Mouse (Mus musculus): Measurements from ENCODE around the gene Htra3. TPM values are rescaled to one million over a fixed set of nuclear protein-coding genes. Genes with fewer than 3 reads are reported as not detected.
A peak's percentile ranks its signal among the peaks of the same experiment; 100 is the strongest.

The Htra3 gene
- 2.3 and 2.6 TPM in 2 replicates for polyA plus RNA-seq (2015; fragmentation: Nextera tagmentation; extraction: Ambion mirVana)

- DNase-seq (peak; percentile 22), ATAC-seq (no peak)
- 11% methylated on average over 35 of the region's 42 CpGs for WGBS (ENCODE audit: insufficient replicate concordance)
- H3K9me3 ChIP-seq (ENCODE audit: low read length), result no peaks in the 10 kb centered on the region
- H3K4me1 ChIP-seq (ENCODE audit: insufficient read depth), result no peaks in the 10 kb centered on the region
- H3K27me3 ChIP-seq (ENCODE audit: insufficient read depth, low read length), result peaks cover 34% of the 10 kb centered on the region
- peak within 1 kb of the TSS; percentile 32; the same call in 1 of the 2 replicates for H3K4me3 ChIP-seq (ENCODE audit: low read depth, low read length)
- H3K4me2 ChIP-seq (ENCODE audit: low read depth, low read length), result peak within 1 kb of the TSS; percentile 45
- H3K36me3 ChIP-seq (replicated peaks; ENCODE audit: insufficient read depth, low read length), result no peaks in the 10 kb centered on the region
- no peak within 1 kb of the TSS for H3K27ac ChIP-seq (ENCODE audit: low read depth)
- H3K9ac ChIP-seq (replicated peaks), result no peak within 1 kb of the TSS
- TF ChIP-seq CTCF (IDR thresholded peaks at IDR 0.05; ENCODE audit: low read depth) (no peak), EP300 (IDR thresholded peaks at IDR 0.05; ENCODE audit: low read depth) (no peak)
Observed at GRCm38 (mm10) chr5:35679256-35680155, at the start of gene Htra3. Gene Htra3, minus strand, starts transcription at chr5:35679782.

GRCm38 (mm10) chr5:35728957-35729460 lies 49.4 kb upstream of the Htra3 start:
- Histone ChIP-seq H3K27me3 (ENCODE audit: insufficient read depth, low read length) (no peaks in the 10 kb centered on the region), H3K9ac (replicated peaks) (peak overlapping the region; percentile 59), H3K36me3 (replicated peaks; ENCODE audit: insufficient read depth, low read length) (no peaks in the 10 kb centered on the region), H3K9me3 (ENCODE audit: low read length) (no peaks in the 10 kb centered on the region), H3K4me1 (ENCODE audit: insufficient read depth) (peaks cover 27% of the 10 kb centered on the region), H3K27ac (ENCODE audit: low read depth) (peak overlapping the region; percentile 89), H3K4me3 (ENCODE audit: low read depth, low read length) (peak overlapping the region; percentile 42), H3K4me2 (ENCODE audit: low read depth, low read length) (peak overlapping the region; percentile 65)
- TF ChIP-seq EP300 (IDR thresholded peaks at IDR 0.05; ENCODE audit: low read depth), result no peak; the same call in 1 of the 2 replicates
- TF ChIP-seq CTCF (IDR thresholded peaks at IDR 0.05; ENCODE audit: low read depth), result 0 out of 2 replicates have a peak, but pooled peaks have one; percentile 23
- 7% methylated on average over 11 of the region's 11 CpGs for WGBS (ENCODE audit: insufficient replicate concordance)
- DNase-seq (peak; percentile 77), ATAC-seq (peak; percentile 79)

- WGBS (ENCODE audit: insufficient replicate concordance), result 42% methylated on average over 12 of the region's 12 CpGs
- Histone ChIP-seq H3K4me1 (ENCODE audit: insufficient read depth) (peaks cover 24% of the 10 kb centered on the region), H3K9ac (replicated peaks) (peak overlapping the region; percentile 59), H3K27me3 (ENCODE audit: insufficient read depth, low read length) (no peaks in the 10 kb centered on the region), H3K27ac (ENCODE audit: low read depth) (peak overlapping the region; percentile 89), H3K9me3 (ENCODE audit: low read length) (no peaks in the 10 kb centered on the region), H3K36me3 (replicated peaks; ENCODE audit: insufficient read depth, low read length) (0 out of 2 replicates have a peak, but pooled peaks cover 2% of the 10 kb centered on the region), H3K4me2 (ENCODE audit: low read depth, low read length) (peak overlapping the region; percentile 65), H3K4me3 (ENCODE audit: low read depth, low read length) (peak overlapping the region; percentile 42)
- TF ChIP-seq EP300 (IDR thresholded peaks at IDR 0.05; ENCODE audit: low read depth), result no peak
- TF ChIP-seq CTCF (IDR thresholded peaks at IDR 0.05; ENCODE audit: low read depth), result no peak
- DNase-seq (no peak), ATAC-seq (peak; percentile 33; the same call in 1 of the 2 replicates)
Observed at GRCm38 (mm10) chr5:35728344-35728956, 48.9 kb upstream of the Htra3 start.

- peak overlapping the region; percentile 65 for H3K4me2 ChIP-seq (ENCODE audit: low read depth, low read length)
- H3K9me3 ChIP-seq (ENCODE audit: low read length), result no peaks in the 10 kb centered on the region
- no peak for ATAC-seq
- no peaks in the 10 kb centered on the region for H3K27me3 ChIP-seq (ENCODE audit: insufficient read depth, low read length)
- H3K9ac ChIP-seq (replicated peaks), result no peak overlapping the region
- peak overlapping the region; percentile 42; the same call in 1 of the 2 replicates for H3K4me3 ChIP-seq (ENCODE audit: low read depth, low read length)
- no peak overlapping the region for H3K27ac ChIP-seq (ENCODE audit: low read depth)
- TF ChIP-seq EP300 (IDR thresholded peaks at IDR 0.05; ENCODE audit: low read depth) (no peak), CTCF (IDR thresholded peaks at IDR 0.05; ENCODE audit: low read depth) (peak; percentile 39)
- 0 out of 2 replicates have a peak, but pooled peaks cover 5% of the 10 kb centered on the region for H3K36me3 ChIP-seq (replicated peaks; ENCODE audit: insufficient read depth, low read length)
- 82% methylated on average over 5 of the region's 5 CpGs for WGBS (ENCODE audit: insufficient replicate concordance)
- H3K4me1 ChIP-seq (ENCODE audit: insufficient read depth), result peaks cover 24% of the 10 kb centered on the region
- DNase-seq, result no peak
Observed at GRCm38 (mm10) chr5:35727447-35727846, 47.9 kb upstream of the Htra3 start.

- Histone ChIP-seq H3K9me3 (ENCODE audit: low read length) (no peaks in the 10 kb centered on the region), H3K27me3 (ENCODE audit: insufficient read depth, low read length) (no peaks in the 10 kb centered on the region), H3K4me2 (ENCODE audit: low read depth, low read length) (peak overlapping the region; percentile 9; the same call in 1 of the 2 replicates), H3K9ac (replicated peaks) (no peak overlapping the region), H3K4me3 (ENCODE audit: low read depth, low read length) (no peak overlapping the region), H3K4me1 (ENCODE audit: insufficient read depth) (peaks cover 24% of the 10 kb centered on the region), H3K36me3 (replicated peaks; ENCODE audit: insufficient read depth, low read length) (peaks cover 7% of the 10 kb centered on the region; the same call in 1 of the 2 replicates), H3K27ac (ENCODE audit: low read depth) (no peak overlapping the region)
- no peak for ATAC-seq
- no peak for DNase-seq
- 64% methylated on average over 3 of the region's 3 CpGs for WGBS (ENCODE audit: insufficient replicate concordance)
- TF ChIP-seq EP300 (IDR thresholded peaks at IDR 0.05; ENCODE audit: low read depth) (no peak), CTCF (IDR thresholded peaks at IDR 0.05; ENCODE audit: low read depth) (no peak)
Observed at GRCm38 (mm10) chr5:35725840-35726239, 46.3 kb upstream of the Htra3 start.

- Histone ChIP-seq H3K4me1 (ENCODE audit: insufficient read depth) (peaks cover 12% of the 10 kb centered on the region), H3K27ac (ENCODE audit: low read depth) (no peak overlapping the region), H3K9ac (replicated peaks) (no peak overlapping the region), H3K4me2 (ENCODE audit: low read depth, low read length) (no peak overlapping the region), H3K4me3 (ENCODE audit: low read depth, low read length) (no peak overlapping the region), H3K27me3 (ENCODE audit: insufficient read depth, low read length) (no peaks in the 10 kb centered on the region), H3K36me3 (replicated peaks; ENCODE audit: insufficient read depth, low read length) (peaks cover 7% of the 10 kb centered on the region; the same call in 1 of the 2 replicates), H3K9me3 (ENCODE audit: low read length) (no peaks in the 10 kb centered on the region)
- TF ChIP-seq CTCF (IDR thresholded peaks at IDR 0.05; ENCODE audit: low read depth), result no peak
- TF ChIP-seq EP300 (IDR thresholded peaks at IDR 0.05; ENCODE audit: low read depth), result no peak
- DNase-seq (no peak), ATAC-seq (no peak)
- WGBS (ENCODE audit: insufficient replicate concordance), result 69% methylated on average over 5 of the region's 5 CpGs
Observed at GRCm38 (mm10) chr5:35723900-35724299, 44.3 kb upstream of the Htra3 start.

Measured in liver, postnatal 0 days (tissue).